7 mouse cellular contexts compared by ENCODE assay signal in the genomic region with DNA sequence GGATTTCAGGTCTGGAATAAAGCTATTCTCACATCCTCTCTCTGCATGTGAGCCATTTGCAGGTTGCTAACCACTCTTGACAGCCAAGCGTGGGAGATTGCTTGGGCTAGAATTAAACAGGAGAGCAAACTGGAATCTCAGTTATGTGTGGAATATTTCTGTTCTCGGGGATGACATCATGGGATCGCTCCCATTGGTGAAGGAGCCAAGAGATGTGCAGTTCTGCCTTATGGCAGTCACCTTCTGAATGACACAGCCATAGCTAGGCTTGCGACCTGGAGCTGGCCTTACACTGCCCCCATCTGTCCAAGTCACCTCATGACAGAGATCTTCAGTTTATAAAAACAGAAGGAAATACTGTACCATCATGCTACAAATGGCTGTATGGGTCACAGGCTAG.
DNase-seq lines count a peak whose midpoint lies in the region; ATAC-seq lines count a peak whose summit lies in the region.

No protein-coding gene starts in this region.

- H3K4me3 ChIP-seq in forebrain, embryonic 14.5 days (ENCODE audit: low read depth, low read length), result no peak overlapping the region
- H3K4me3 ChIP-seq in hindbrain, embryonic 16.5 days (ENCODE audit: low read length), result no peak overlapping the region
- no peak overlapping the region for H3K4me3 ChIP-seq in midbrain, embryonic 11.5 days (ENCODE audit: low read depth, low read length)

- 57% methylated on average over 4 of the region's 4 CpGs for WGBS in forebrain, embryonic 14.5 days
- WGBS in hindbrain, embryonic 16.5 days, result 49% methylated on average over 4 of the region's 4 CpGs
- 55% methylated on average over 4 of the region's 4 CpGs for WGBS in midbrain, embryonic 11.5 days

- peak; percentile 5 for DNase-seq in MEL-GATA-1-ER (ENCODE audit: extremely low read depth, low read depth)
- DNase-seq in adrenal gland, postnatal 36 days, result peak; percentile 27 to 64
- peak; percentile 44 for DNase-seq in forebrain, embryonic 14.5 days (ENCODE audit: low spot score)
- DNase-seq in layer of hippocampus, postnatal 25 days (ENCODE audit: extremely low spot score in 1 of 2, low spot score in 1 of 2), result peak; percentile 31 to 40
- peak; percentile 82 for DNase-seq in midbrain, embryonic 11.5 days (ENCODE audit: low spot score, missing footprints)
- no peak for DNase-seq in spleen, postnatal 36 days (ENCODE audit: low spot score in 2 of 2)

- H3K9me3 ChIP-seq in forebrain, embryonic 14.5 days (replicated peaks; ENCODE audit: control insufficient read depth, low read length), result no peaks in the 10 kb centered on the region
- no peaks in the 10 kb centered on the region for H3K9me3 ChIP-seq in hindbrain, embryonic 16.5 days (ENCODE audit: control insufficient read depth, low read length)
- H3K9me3 ChIP-seq in midbrain, embryonic 11.5 days (ENCODE audit: control insufficient read depth, low read length), result no peaks in the 10 kb centered on the region

- no peak overlapping the region for H3K4me2 ChIP-seq in forebrain, embryonic 14.5 days (ENCODE audit: low read length)
- no peak overlapping the region for H3K4me2 ChIP-seq in hindbrain, embryonic 16.5 days (ENCODE audit: low read length)
- no peak overlapping the region for H3K4me2 ChIP-seq in midbrain, embryonic 11.5 days

- no peaks in the 10 kb centered on the region for H3K36me3 ChIP-seq in forebrain, embryonic 14.5 days (ENCODE audit: control insufficient read depth, insufficient read depth, low read length)
- no peaks in the 10 kb centered on the region for H3K36me3 ChIP-seq in hindbrain, embryonic 16.5 days (ENCODE audit: control insufficient read depth, insufficient read depth, low read length)
- H3K36me3 ChIP-seq in midbrain, embryonic 11.5 days (ENCODE audit: control insufficient read depth, insufficient read depth, low read length), result no peaks in the 10 kb centered on the region

- H3K27ac ChIP-seq in forebrain, embryonic 14.5 days (ENCODE audit: low read depth, low read length), result no peak overlapping the region
- no peak overlapping the region for H3K27ac ChIP-seq in hindbrain, embryonic 16.5 days (ENCODE audit: low read depth, low read length)
- H3K27ac ChIP-seq in midbrain, embryonic 11.5 days (ENCODE audit: low read depth, low read length), result no peak overlapping the region

- H3K27me3 ChIP-seq in forebrain, embryonic 14.5 days (replicated peaks; ENCODE audit: control insufficient read depth, insufficient read depth, low read length), result no peaks in the 10 kb centered on the region
- no peaks in the 10 kb centered on the region for H3K27me3 ChIP-seq in hindbrain, embryonic 16.5 days (replicated peaks; ENCODE audit: control insufficient read depth, insufficient read depth, low read length)
- no peaks in the 10 kb centered on the region for H3K27me3 ChIP-seq in midbrain, embryonic 11.5 days (ENCODE audit: control insufficient read depth, insufficient read depth, low read length)

- no peaks in the 10 kb centered on the region for H3K4me1 ChIP-seq in forebrain, embryonic 14.5 days (ENCODE audit: control insufficient read depth, insufficient read depth, low read length)
- no peaks in the 10 kb centered on the region for H3K4me1 ChIP-seq in hindbrain, embryonic 16.5 days (ENCODE audit: control insufficient read depth, insufficient read depth, low read depth, low read length)
- H3K4me1 ChIP-seq in midbrain, embryonic 11.5 days (ENCODE audit: control insufficient read depth, insufficient read depth, low read length), result no peaks in the 10 kb centered on the region

- ATAC-seq in forebrain, embryonic 14.5 days, result peak; percentile 58; the same call in 1 of the 2 replicates
- ATAC-seq in hindbrain, embryonic 16.5 days, result peak; percentile 82
- peak; percentile 89 for ATAC-seq in midbrain, embryonic 11.5 days (ENCODE audit: low FRiP score)

- H3K9ac ChIP-seq in forebrain, embryonic 14.5 days (ENCODE audit: low read length), result no peak overlapping the region
- H3K9ac ChIP-seq in hindbrain, embryonic 16.5 days (ENCODE audit: low read depth, low read length), result no peak overlapping the region
- H3K9ac ChIP-seq in midbrain, embryonic 11.5 days (ENCODE audit: low read length), result no peak overlapping the region

Comparison
In these comparisons a context has a peak if more than half of its experiments do, and no peak if none do; other contexts are left out.
1. DNase-seq: peak in MEL-GATA-1-ER (single experiment), adrenal gland, postnatal 36 days (2 of 2), forebrain, embryonic 14.5 days (single experiment), layer of hippocampus, postnatal 25 days (2 of 2) and midbrain, embryonic 11.5 days (single experiment); none in spleen, postnatal 36 days (0 of 2).
2. Peak in every context shown above with its lines, with median percentiles within 50 percentile points of each other: ATAC-seq.